Mouse (Mus musculus) hindbrain, embryonic 13.5 days (tissue): Measurements from ENCODE around the gene Tm9sf3. TPM values are rescaled to one million over a fixed set of nuclear protein-coding genes. Genes with fewer than 3 reads are reported as not detected.

Source experiments
- ATAC-seq: fragments of 200-750 bp; cut with Nextera tagmentation; 2 replicates; pipeline ENCODE4 v1.8.0; 2017; ENCODE audit warnings: moderate TSS enrichment; ENCODE audit not compliant: low FRiP score
- H3K27ac ChIP-seq: fragments of 300-500 bp; sonication (generic); 2 replicates; pipeline ENCODE4 v1.5.1; 2015; ENCODE audit warnings: inconsistent platforms, mild to moderate bottlenecking, moderate library complexity
- H3K27me3 ChIP-seq: fragments of 300-500 bp; sonication (generic); 2 replicates; pipeline ENCODE4 v1.6.1; 2015; ENCODE audit warnings: mild to moderate bottlenecking, inconsistent platforms
- H3K36me3 ChIP-seq: fragments of 300-500 bp; sonication (generic); 2 replicates; pipeline ENCODE4 v1.6.1; 2015; ENCODE audit warnings: mild to moderate bottlenecking, inconsistent platforms
- H3K4me1 ChIP-seq: fragments of 300-500 bp; sonication (generic); replicated peaks from 2 replicates; pipeline ENCODE4 v1.6.1; 2015; ENCODE audit warnings: inconsistent platforms
- H3K4me2 ChIP-seq: fragments of 300-500 bp; sonication (generic); 2 replicates; pipeline ENCODE4 v1.6.1; 2015; ENCODE audit warnings: inconsistent platforms, mild to moderate bottlenecking, moderate library complexity
- H3K4me3 ChIP-seq: fragments of 300-500 bp; sonication (generic); 2 replicates; pipeline ENCODE4 v1.5.1; 2015; ENCODE audit warnings: mild to moderate bottlenecking, inconsistent platforms
- H3K9ac ChIP-seq: fragments of 300-500 bp; sonication (generic); 2 replicates; pipeline ENCODE4 v1.6.1; 2015; ENCODE audit warnings: mild to moderate bottlenecking, inconsistent platforms
- H3K9me3 ChIP-seq: fragments of 300-500 bp; sonication (generic); 2 replicates; pipeline ENCODE4 v1.6.1; 2016; ENCODE audit warnings: inconsistent platforms
- WGBS: fragments of 180-500 bp; shearing (Covaris S2); methylation state at CpG from one replicate; pipeline ENCODE4 v1.1.7; 2015; 5-methylcytosine and 5-hydroxymethylcytosine counted together
- polyA plus RNA-seq: library from polyadenylated mRNA; unstranded; fragments of >200 nt; fragmentation: Nextera tagmentation; extraction: Ambion mirVana; gene quantifications from 2 replicates; pipeline ENCODE4 v1.2.1, GENCODE M21; 2015

Tm9sf3 gene
- polyA plus RNA-seq, 1 experiment from 2014 or later = 99.0 TPM

- 85% methylated on average over 5 of the region's 5 CpGs for WGBS
- no peaks in the 10 kb centered on the region for H3K9me3 ChIP-seq
- no peak overlapping the region for H3K9ac ChIP-seq
- H3K4me3 ChIP-seq = no peak overlapping the region
- H3K27ac ChIP-seq = no peak overlapping the region
- no peak for ATAC-seq
- peaks cover 8% of the 10 kb centered on the region; the same call in 1 of the 2 replicates for H3K4me1 ChIP-seq
- H3K27me3 ChIP-seq = no peaks in the 10 kb centered on the region
- no peak overlapping the region for H3K4me2 ChIP-seq
- no peaks in the 10 kb centered on the region for H3K36me3 ChIP-seq
These were observed 18.9 kb upstream of the Tm9sf3 start for GRCm38 (mm10) chr19:41282718-41283117.

- H3K27me3 ChIP-seq = no peaks in the 10 kb centered on the region
- H3K4me1 ChIP-seq = peaks cover 8% of the 10 kb centered on the region; the same call in 1 of the 2 replicates
- H3K4me2 ChIP-seq = no peak overlapping the region
- H3K9ac ChIP-seq = no peak overlapping the region
- H3K4me3 ChIP-seq = no peak overlapping the region
- no peak for ATAC-seq
- no peaks in the 10 kb centered on the region for H3K9me3 ChIP-seq
- H3K36me3 ChIP-seq = no peaks in the 10 kb centered on the region
- no peak overlapping the region for H3K27ac ChIP-seq
- WGBS = 94% methylated on average over 4 of the region's 4 CpGs
These were observed 18.4 kb upstream of the Tm9sf3 start for GRCm38 (mm10) chr19:41282216-41282615.

- H3K27ac ChIP-seq = no peak overlapping the region
- no peak overlapping the region for H3K4me2 ChIP-seq
- H3K27me3 ChIP-seq = no peaks in the 10 kb centered on the region
- no peaks in the 10 kb centered on the region for H3K9me3 ChIP-seq
- H3K9ac ChIP-seq = no peak overlapping the region
- no peak for ATAC-seq
- H3K4me1 ChIP-seq = peaks cover 8% of the 10 kb centered on the region; the same call in 1 of the 2 replicates
- H3K4me3 ChIP-seq = no peak overlapping the region
- no peaks in the 10 kb centered on the region for H3K36me3 ChIP-seq
- 74% methylated on average over 8 of the region's 8 CpGs for WGBS
These were observed 16.0 kb upstream of the Tm9sf3 start for GRCm38 (mm10) chr19:41279724-41280244.

- no peak overlapping the region for H3K9ac ChIP-seq
- H3K9me3 ChIP-seq = no peaks in the 10 kb centered on the region
- H3K4me1 ChIP-seq = no peaks in the 10 kb centered on the region
- 86% methylated on average over 7 of the region's 7 CpGs for WGBS
- H3K4me3 ChIP-seq = no peak overlapping the region
- ATAC-seq = no peak
- no peaks in the 10 kb centered on the region for H3K27me3 ChIP-seq
- H3K36me3 ChIP-seq = no peaks in the 10 kb centered on the region
- H3K27ac ChIP-seq = no peak overlapping the region
- no peak overlapping the region for H3K4me2 ChIP-seq
These were observed 14.8 kb upstream of the Tm9sf3 start for GRCm38 (mm10) chr19:41278606-41279005.

GRCm38 (mm10) chr19:41275588-41275987 lies 11.8 kb upstream of the Tm9sf3 start:
- Histone ChIP-seq H3K9ac (no peak overlapping the region), H3K27me3 (no peaks in the 10 kb centered on the region), H3K9me3 (no peaks in the 10 kb centered on the region), H3K27ac (no peak overlapping the region), H3K36me3 (no peaks in the 10 kb centered on the region), H3K4me1 (no peaks in the 10 kb centered on the region), H3K4me3 (no peak overlapping the region), H3K4me2 (no peak overlapping the region)
- no peak for ATAC-seq
- 58% methylated on average over 3 of the region's 3 CpGs for WGBS

GRCm38 (mm10) chr19:41270906-41271305 lies 7.1 kb upstream of the Tm9sf3 start:
- WGBS = 72% methylated on average over 7 of the region's 7 CpGs
- ATAC-seq = no peak

GRCm38 (mm10) chr19:41270151-41270727 lies 6.4 kb upstream of the Tm9sf3 start:
- Histone ChIP-seq H3K4me2 (no peak overlapping the region), H3K4me1 (no peaks in the 10 kb centered on the region), H3K4me3 (no peak overlapping the region), H3K9ac (no peak overlapping the region), H3K36me3 (no peaks in the 10 kb centered on the region), H3K9me3 (no peaks in the 10 kb centered on the region), H3K27me3 (0 out of 2 replicates have a peak, but pooled peaks cover 4% of the 10 kb centered on the region), H3K27ac (no peak overlapping the region)
- ATAC-seq = no peak
- 62% methylated on average over 9 of the region's 9 CpGs for WGBS

More at GRCm38 (mm10) chr19:41270906-41271305, 7.1 kb upstream of the Tm9sf3 start:
- Histone ChIP-seq H3K4me3 (no peak overlapping the region), H3K27me3 (0 out of 2 replicates have a peak, but pooled peaks cover 4% of the 10 kb centered on the region), H3K4me2 (no peak overlapping the region), H3K4me1 (no peaks in the 10 kb centered on the region), H3K9me3 (no peaks in the 10 kb centered on the region), H3K36me3 (no peaks in the 10 kb centered on the region), H3K27ac (no peak overlapping the region), H3K9ac (no peak overlapping the region)

- Histone ChIP-seq H3K9ac (no peak overlapping the region), H3K36me3 (no peaks in the 10 kb centered on the region), H3K4me3 (no peak overlapping the region), H3K9me3 (no peaks in the 10 kb centered on the region), H3K4me1 (peaks cover 20% of the 10 kb centered on the region), H3K27ac (no peak overlapping the region), H3K27me3 (0 out of 2 replicates have a peak, but pooled peaks cover 4% of the 10 kb centered on the region), H3K4me2 (no peak overlapping the region)
- WGBS = 57% methylated on average over 8 of the region's 8 CpGs
- ATAC-seq = no peak
These were observed 2.6 kb upstream of the Tm9sf3 start for GRCm38 (mm10) chr19:41266251-41266901.

- 0 out of 2 replicates have a peak, but pooled peaks cover 4% of the 10 kb centered on the region for H3K27me3 ChIP-seq
- H3K4me1 ChIP-seq = peaks cover 38% of the 10 kb centered on the region
- H3K4me3 ChIP-seq = peak overlapping the region; percentile 92
- no peaks in the 10 kb centered on the region for H3K36me3 ChIP-seq
- peak overlapping the region; percentile 98 for H3K27ac ChIP-seq
- peak overlapping the region; percentile 77 for H3K4me2 ChIP-seq
- WGBS = 44% methylated on average over 13 of the region's 13 CpGs
- ATAC-seq = peak; percentile 9; the same call in 1 of the 2 replicates
- H3K9me3 ChIP-seq = no peaks in the 10 kb centered on the region
- peak overlapping the region; percentile 96 for H3K9ac ChIP-seq
These were observed 568 bp upstream of the Tm9sf3 start for GRCm38 (mm10) chr19:41264331-41264799.

- peak overlapping the region; percentile 96 for H3K9ac ChIP-seq
- H3K27me3 ChIP-seq = 0 out of 2 replicates have a peak, but pooled peaks cover 4% of the 10 kb centered on the region
- peak overlapping the region; percentile 77 for H3K4me2 ChIP-seq
- peaks cover 41% of the 10 kb centered on the region for H3K4me1 ChIP-seq
- H3K9me3 ChIP-seq = no peaks in the 10 kb centered on the region
- WGBS = 9% methylated on average over 36 of the region's 51 CpGs
- H3K4me3 ChIP-seq = peak overlapping the region; percentile 92
- H3K27ac ChIP-seq = peak overlapping the region; percentile 98
- peak; percentile 90 for ATAC-seq
- H3K36me3 ChIP-seq = no peaks in the 10 kb centered on the region
These were observed 826 bp downstream of the Tm9sf3 start for GRCm38 (mm10) chr19:41262712-41263629.

GRCm38 (mm10) chr19:41260736-41261135 lies 3.1 kb downstream of the Tm9sf3 start:
- no peak overlapping the region for H3K27ac ChIP-seq
- H3K4me1 ChIP-seq = peaks cover 41% of the 10 kb centered on the region
- no peak overlapping the region for H3K4me2 ChIP-seq
- H3K9ac ChIP-seq = no peak overlapping the region
- 96% methylated on average over 3 of the region's 3 CpGs for WGBS
- no peak for ATAC-seq
- no peaks in the 10 kb centered on the region for H3K27me3 ChIP-seq
- no peaks in the 10 kb centered on the region for H3K9me3 ChIP-seq
- H3K36me3 ChIP-seq = no peaks in the 10 kb centered on the region
- no peak overlapping the region for H3K4me3 ChIP-seq

GRCm38 (mm10) chr19:41259256-41259655 lies 4.5 kb downstream of the Tm9sf3 start:
- H3K4me3 ChIP-seq = no peak overlapping the region
- H3K27me3 ChIP-seq = no peaks in the 10 kb centered on the region
- no peak for ATAC-seq
- H3K9ac ChIP-seq = no peak overlapping the region
- no peak overlapping the region for H3K27ac ChIP-seq
- no peaks in the 10 kb centered on the region for H3K36me3 ChIP-seq
- no peak overlapping the region for H3K4me2 ChIP-seq
- H3K9me3 ChIP-seq = no peaks in the 10 kb centered on the region
- peaks cover 33% of the 10 kb centered on the region for H3K4me1 ChIP-seq
- 84% methylated on average over 6 of the region's 6 CpGs for WGBS
